Mouse (Mus musculus): Measurements from ENCODE around the gene Rnf13.

DNA sequence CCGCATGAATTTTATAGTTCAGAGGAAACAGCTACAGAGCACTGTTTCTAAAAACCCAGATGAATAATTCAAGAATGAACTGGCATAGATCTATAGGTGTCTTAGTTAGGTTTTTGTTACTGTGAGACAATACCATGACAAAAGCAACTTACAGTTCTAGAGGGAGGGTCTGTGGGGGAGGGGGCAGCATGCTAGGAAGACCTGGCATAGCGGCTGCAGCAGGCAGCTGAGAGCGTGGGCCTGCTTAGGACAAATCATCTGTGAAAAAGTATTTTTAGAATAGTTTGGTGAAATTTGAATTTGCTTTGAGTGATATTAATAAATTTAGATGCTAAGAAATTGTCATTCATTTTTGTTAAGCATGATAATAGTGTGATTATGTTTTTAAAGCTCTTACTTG is 90.0 kb downstream of the Rnf13 start:
- TF ChIP-seq CTCF (IDR thresholded peaks at IDR 0.05), result no peak
- TF ChIP-seq EP300 (IDR thresholded peaks at IDR 0.05; ENCODE audit: insufficient read depth, low read depth, low read length), result no peak
